Mouse (Mus musculus) limb, embryonic 12.5 days (tissue): Measurements from ENCODE around the gene Slc16a6. TPM values are rescaled to one million over a fixed set of nuclear protein-coding genes. Genes with fewer than 3 reads are reported as not detected.
A peak's percentile ranks its signal among the peaks of the same experiment; 100 is the strongest.

Source experiments
- ATAC-seq: fragments of 200-750 bp; cut with Nextera tagmentation; 2 replicates; pipeline ENCODE4 v1.8.0; 2017; ENCODE audit warnings: low read depth, moderate TSS enrichment; ENCODE audit not compliant: insufficient number of reproducible peaks, insufficient read depth, low FRiP score, low TSS enrichment
- H3K27ac ChIP-seq: fragments of 300-500 bp; sonication (generic); 2 replicates; pipeline ENCODE4 v1.5.1; 2016; ENCODE audit warnings: mild to moderate bottlenecking, moderate library complexity
- H3K27me3 ChIP-seq: fragments of 300-500 bp; sonication (generic); 2 replicates; pipeline ENCODE4 v1.6.1; 2016; ENCODE audit warnings: mild to moderate bottlenecking, moderate library complexity
- H3K36me3 ChIP-seq: fragments of 300-500 bp; sonication (generic); 2 replicates; pipeline ENCODE4 v1.6.1; 2016; ENCODE audit warnings: mild to moderate bottlenecking, moderate library complexity
- H3K4me1 ChIP-seq: fragments of 300-500 bp; sonication (generic); replicated peaks from 2 replicates; pipeline ENCODE4 v1.6.1; 2016
- H3K4me2 ChIP-seq: fragments of 300-500 bp; sonication (generic); 2 replicates; pipeline ENCODE4 v1.6.1; 2016; ENCODE audit warnings: mild to moderate bottlenecking, moderate library complexity
- H3K4me3 ChIP-seq: fragments of 300-500 bp; sonication (generic); replicated peaks from 2 replicates; pipeline ENCODE4 v1.5.1; 2016; ENCODE audit warnings: mild to moderate bottlenecking
- H3K9ac ChIP-seq: fragments of 300-500 bp; sonication (generic); replicated peaks from 2 replicates; pipeline ENCODE4 v1.6.1; 2016; ENCODE audit warnings: mild to moderate bottlenecking, moderate library complexity
- H3K9me3 ChIP-seq: fragments of 300-500 bp; sonication (generic); 2 replicates; pipeline ENCODE4 v1.6.1; 2016; ENCODE audit warnings: mild to moderate bottlenecking, moderate library complexity
- WGBS: fragments of 180-500 bp; shearing (Covaris S2); methylation state at CpG from one replicate; pipeline ENCODE4 v1.1.7; 2016; 5-methylcytosine and 5-hydroxymethylcytosine counted together
- polyA plus RNA-seq: library from polyadenylated mRNA; unstranded; fragments of >200 nt; fragmentation: Nextera tagmentation; extraction: Ambion mirVana; gene quantifications from 2 replicates; pipeline ENCODE4 v1.2.1, GENCODE M21; 2016

Gene Slc16a6
- 3.5 and 3.6 TPM in 2 replicates for polyA plus RNA-seq

- H3K4me2 ChIP-seq = peak within 1 kb of the TSS; percentile 95
- H3K4me3 ChIP-seq = peak within 1 kb of the TSS; percentile 71
- no peaks in the 10 kb centered on the region for H3K36me3 ChIP-seq
- peaks cover 9% of the 10 kb centered on the region for H3K4me1 ChIP-seq
- H3K9ac ChIP-seq = peak within 1 kb of the TSS; percentile 88
- peak within 1 kb of the TSS; percentile 74 for H3K27ac ChIP-seq
- H3K27me3 ChIP-seq = peaks cover 34% of the 10 kb centered on the region
- WGBS = under 1% methylated on average over 99 of the region's 111 CpGs
- peak; percentile 86 for ATAC-seq
- H3K9me3 ChIP-seq = no peaks in the 10 kb centered on the region
Measured at GRCm38 (mm10) chr11:109473171-109474085, at the start of gene Slc16a6, which contains the start of gene Arsg. Gene Slc16a6, minus strand, starts transcription at chr11:109473598. Gene Arsg, plus strand, starts transcription at chr11:109473374.

GRCm38 (mm10) chr11:109520958-109521357 is 47.6 kb upstream of the Slc16a6 start:
- Histone ChIP-seq H3K4me3 (no peak overlapping the region), H3K27ac (no peak overlapping the region), H3K9me3 (peaks cover 4% of the 10 kb centered on the region; the same call in 1 of the 2 replicates), H3K27me3 (no peaks in the 10 kb centered on the region), H3K36me3 (no peaks in the 10 kb centered on the region), H3K4me2 (no peak overlapping the region), H3K4me1 (peaks cover 5% of the 10 kb centered on the region; the same call in 1 of the 2 replicates), H3K9ac (no peak overlapping the region)
- ATAC-seq = no peak
- WGBS = 38% methylated on average over 7 of the region's 7 CpGs

GRCm38 (mm10) chr11:109517816-109518215 is 44.4 kb upstream of the Slc16a6 start:
- H3K9me3 ChIP-seq = no peaks in the 10 kb centered on the region
- 84% methylated on average over 3 of the region's 3 CpGs for WGBS
- H3K4me1 ChIP-seq = peaks cover 5% of the 10 kb centered on the region; the same call in 1 of the 2 replicates
- H3K4me2 ChIP-seq = no peak overlapping the region
- no peaks in the 10 kb centered on the region for H3K27me3 ChIP-seq
- no peak for ATAC-seq
- no peak overlapping the region for H3K27ac ChIP-seq
- H3K9ac ChIP-seq = no peak overlapping the region
- no peak overlapping the region for H3K4me3 ChIP-seq
- no peaks in the 10 kb centered on the region for H3K36me3 ChIP-seq

- no peak overlapping the region for H3K4me3 ChIP-seq
- H3K4me2 ChIP-seq = no peak overlapping the region
- no peaks in the 10 kb centered on the region for H3K9me3 ChIP-seq
- H3K27ac ChIP-seq = no peak overlapping the region
- WGBS = 89% methylated on average over 11 of the region's 11 CpGs
- H3K4me1 ChIP-seq = peaks cover 5% of the 10 kb centered on the region; the same call in 1 of the 2 replicates
- ATAC-seq = no peak
- no peaks in the 10 kb centered on the region for H3K36me3 ChIP-seq
- H3K9ac ChIP-seq = no peak overlapping the region
- H3K27me3 ChIP-seq = no peaks in the 10 kb centered on the region
Measured at GRCm38 (mm10) chr11:109517330-109517729, 43.9 kb upstream of the Slc16a6 start.

- Histone ChIP-seq H3K4me1 (no peaks in the 10 kb centered on the region), H3K9ac (no peak overlapping the region), H3K36me3 (no peaks in the 10 kb centered on the region), H3K27me3 (no peaks in the 10 kb centered on the region), H3K9me3 (no peaks in the 10 kb centered on the region), H3K4me2 (no peak overlapping the region), H3K27ac (no peak overlapping the region), H3K4me3 (no peak overlapping the region)
- WGBS = 81% methylated on average over 3 of the region's 3 CpGs
- ATAC-seq = no peak
Measured at GRCm38 (mm10) chr11:109514064-109514612, 40.7 kb upstream of the Slc16a6 start.

- 87% methylated on average over 16 of the region's 16 CpGs for WGBS
Measured at GRCm38 (mm10) chr11:109512995-109513675, 39.7 kb upstream of the Slc16a6 start.

GRCm38 (mm10) chr11:109507068-109507467 is 33.7 kb upstream of the Slc16a6 start:
- H3K27me3 ChIP-seq = no peaks in the 10 kb centered on the region
- no peak overlapping the region for H3K4me3 ChIP-seq
- WGBS = 40% methylated on average over 3 of the region's 3 CpGs
- H3K4me2 ChIP-seq = no peak overlapping the region
- H3K27ac ChIP-seq = no peak overlapping the region
- H3K36me3 ChIP-seq = no peaks in the 10 kb centered on the region
- H3K4me1 ChIP-seq = peaks cover 10% of the 10 kb centered on the region
- H3K9me3 ChIP-seq = no peaks in the 10 kb centered on the region
- ATAC-seq = no peak
- H3K9ac ChIP-seq = no peak overlapping the region

More at GRCm38 (mm10) chr11:109512995-109513675, 39.7 kb upstream of the Slc16a6 start:
- Histone ChIP-seq H3K27me3 (no peaks in the 10 kb centered on the region), H3K27ac (no peak overlapping the region), H3K4me3 (no peak overlapping the region), H3K9ac (no peak overlapping the region), H3K4me1 (no peaks in the 10 kb centered on the region), H3K4me2 (no peak overlapping the region), H3K36me3 (no peaks in the 10 kb centered on the region), H3K9me3 (no peaks in the 10 kb centered on the region)
- no peak for ATAC-seq

- Histone ChIP-seq H3K4me2 (no peak overlapping the region), H3K9me3 (no peaks in the 10 kb centered on the region), H3K4me3 (no peak overlapping the region), H3K27me3 (no peaks in the 10 kb centered on the region), H3K27ac (no peak overlapping the region), H3K36me3 (no peaks in the 10 kb centered on the region), H3K9ac (no peak overlapping the region), H3K4me1 (peaks cover 10% of the 10 kb centered on the region)
- WGBS = 91% methylated on average over 4 of the region's 4 CpGs
- ATAC-seq = no peak
Measured at GRCm38 (mm10) chr11:109505823-109506222, 32.4 kb upstream of the Slc16a6 start.

- Histone ChIP-seq H3K4me1 (peaks cover 10% of the 10 kb centered on the region), H3K27me3 (no peaks in the 10 kb centered on the region), H3K36me3 (no peaks in the 10 kb centered on the region), H3K9ac (no peak overlapping the region), H3K27ac (no peak overlapping the region), H3K4me3 (no peak overlapping the region), H3K9me3 (no peaks in the 10 kb centered on the region), H3K4me2 (no peak overlapping the region)
- no peak for ATAC-seq
- WGBS = 78% methylated on average over 9 of the region's 9 CpGs
Measured at GRCm38 (mm10) chr11:109504977-109505376, 31.6 kb upstream of the Slc16a6 start.

- ATAC-seq = no peak
- H3K36me3 ChIP-seq = no peaks in the 10 kb centered on the region
- peaks cover 5% of the 10 kb centered on the region for H3K4me1 ChIP-seq
- no peak overlapping the region for H3K4me3 ChIP-seq
- H3K27ac ChIP-seq = no peak overlapping the region
- no peak overlapping the region for H3K9ac ChIP-seq
- H3K4me2 ChIP-seq = no peak overlapping the region
- 92% methylated on average over 5 of the region's 5 CpGs for WGBS
- peaks cover 3% of the 10 kb centered on the region; the same call in 1 of the 2 replicates for H3K27me3 ChIP-seq
- H3K9me3 ChIP-seq = no peaks in the 10 kb centered on the region
Measured at GRCm38 (mm10) chr11:109500206-109500605, 26.8 kb upstream of the Slc16a6 start.

- no peaks in the 10 kb centered on the region for H3K9me3 ChIP-seq
- no peak overlapping the region for H3K27ac ChIP-seq
- no peak overlapping the region for H3K4me3 ChIP-seq
- H3K4me1 ChIP-seq = peaks cover 5% of the 10 kb centered on the region
- no peak for ATAC-seq
- H3K4me2 ChIP-seq = no peak overlapping the region
- H3K27me3 ChIP-seq = peaks cover 5% of the 10 kb centered on the region; the same call in 1 of the 2 replicates
- no peaks in the 10 kb centered on the region for H3K36me3 ChIP-seq
- H3K9ac ChIP-seq = no peak overlapping the region
- WGBS = 71% methylated on average over 9 of the region's 9 CpGs
Measured at GRCm38 (mm10) chr11:109497990-109498389, 24.6 kb upstream of the Slc16a6 start.
